Mouse (Mus musculus) ES-E14 (cell line): ENCODE measurements at regions not wholly inside any gene's neighbourhood (a gene's known extent, or its start where the extent isn't known, plus 50 kb on each side); places are given as distances from the start of the nearest gene placed in this dataset.

Experiments
- DNase-seq: peaks from one replicate; pipeline ENCODE4 v3.0.0-alpha.2; 2013; ENCODE audit warnings: low read depth, low spot score
- H3K27ac ChIP-seq: 2 replicates; pipeline ENCODE4 v1.5.1; 2012; ENCODE audit warnings: low read depth, mild to moderate bottlenecking, low read length, moderate library complexity, mixed read lengths; ENCODE audit not compliant: poor library complexity, insufficient read depth, severe bottlenecking
- H3K36me3 ChIP-seq: 2 replicates; pipeline ENCODE4 v1.6.1; 2012; ENCODE audit warnings: mild to moderate bottlenecking, low read length, moderate library complexity, mixed read lengths; ENCODE audit not compliant: control insufficient read depth, poor library complexity, insufficient read depth, severe bottlenecking
- H3K4me1 ChIP-seq, 2 experiments: fragments of 150-350 bp in 1 of 2; sonication (generic) in 1 of 2; 2 replicates each; pipeline ENCODE4 v1.6.1; 2012; ENCODE audit warnings: low read length in 2 of 2, mild to moderate bottlenecking in 1 of 2, mixed read lengths in 1 of 2; ENCODE audit not compliant: control insufficient read depth in 2 of 2, insufficient read depth in 2 of 2, poor library complexity in 1 of 2
- H3K4me3 ChIP-seq, 2 experiments: fragments of 150-350 bp in 1 of 2; sonication (generic) in 1 of 2; 2 replicates each; pipeline ENCODE4 v1.5.1; 2012; ENCODE audit warnings: low read length in 2 of 2, low read depth in 1 of 2, mild to moderate bottlenecking in 1 of 2, mixed read lengths in 1 of 2; ENCODE audit not compliant: insufficient read depth in 1 of 2, poor library complexity in 1 of 2, severe bottlenecking in 1 of 2
- H3K9ac ChIP-seq: 2 replicates; pipeline ENCODE4 v1.6.1; 2012; ENCODE audit warnings: low read depth, mild to moderate bottlenecking, low read length, mixed read lengths; ENCODE audit not compliant: poor library complexity, insufficient read depth, severe bottlenecking
- H3K9me3 ChIP-seq: fragments of 150-350 bp; sonication (generic); 2 replicates; pipeline ENCODE4 v1.6.1; 2012; ENCODE audit warnings: low read depth, mild to moderate bottlenecking, low read length; ENCODE audit not compliant: control insufficient read depth, insufficient read depth
- CHD2 ChIP-seq: IDR thresholded peaks from 2 replicates; pipeline ENCODE4 v1.6.1; 2014; ENCODE audit warnings: mild to moderate bottlenecking, low read depth, low read length, inconsistent platforms
- HCFC1 ChIP-seq: IDR thresholded peaks from 2 replicates; pipeline ENCODE4 v1.6.1; 2012; ENCODE audit warnings: low read length, inconsistent platforms, borderline replicate concordance; ENCODE audit not compliant: insufficient read depth
- MAFK ChIP-seq: IDR thresholded peaks from 2 replicates; pipeline ENCODE4 v1.6.1; 2014; ENCODE audit warnings: mild to moderate bottlenecking, low read depth, low read length, inconsistent platforms; ENCODE audit not compliant: insufficient read depth
- ZC3H11A ChIP-seq: IDR thresholded peaks from 2 replicates; pipeline ENCODE4 v1.6.1; 2012; ENCODE audit warnings: low read depth, mild to moderate bottlenecking, inconsistent platforms, low read length, borderline replicate concordance
- ZNF384 ChIP-seq: IDR thresholded peaks from 2 replicates; pipeline ENCODE4 v1.6.1; 2012; ENCODE audit warnings: low read depth, low read length, inconsistent platforms
- in situ Hi-C, 2 experiments: fragments of 600-800 bp; cut with MboI; formaldehyde crosslinking; loops; one replicate each; pipeline ENCODE4 v1.15.1; 2025; ENCODE audit warnings: low sequenced_read_pairs in 2 of 2, inconsistent platforms in 1 of 2; ENCODE audit not compliant: unreplicated experiment in 2 of 2

GRCm38 (mm10) chr9:69581236-69581635 is 127.8 kb downstream of the Anxa2 start:
- Histone ChIP-seq H3K27ac (no peak overlapping the region), H3K9ac (no peak overlapping the region), H3K9me3 (no peaks in the 10 kb centered on the region), H3K4me3 (no peak overlapping the region), H3K4me1 (no peaks in the 10 kb centered on the region), H3K36me3 (no peaks in the 10 kb centered on the region)
- in situ Hi-C loops = no loop called here
- TF ChIP-seq ZC3H11A (peak; percentile 69; the same call in 1 of the 2 replicates), HCFC1 (no peak)
- DNase-seq = peak; percentile 17

GRCm38 (mm10) chr9:69577661-69578405 is 124.4 kb downstream of the Anxa2 start:
- Histone ChIP-seq H3K36me3 (no peaks in the 10 kb centered on the region), H3K9ac (no peak overlapping the region), H3K27ac (no peak overlapping the region), H3K9me3 (no peaks in the 10 kb centered on the region), H3K4me1 (no peaks in the 10 kb centered on the region), H3K4me3 (no peak overlapping the region)
- peak; percentile 12 for DNase-seq
- in situ Hi-C loops = no loop called here
- TF ChIP-seq ZNF384 (no peak), CHD2 (no peak), HCFC1 (no peak), MAFK (no peak)

GRCm38 (mm10) chr9:69575386-69575785 is 122.0 kb downstream of the Anxa2 start:
- no peak overlapping the region for H3K4me3 ChIP-seq
- H3K4me1 ChIP-seq = no peaks in the 10 kb centered on the region

GRCm38 (mm10) chr9:69568631-69569230 is 115.3 kb downstream of the Anxa2 start:
- in situ Hi-C loops = no loop called here
- Histone ChIP-seq H3K9me3 (no peaks in the 10 kb centered on the region), H3K4me3 (no peak overlapping the region), H3K36me3 (no peaks in the 10 kb centered on the region), H3K9ac (no peak overlapping the region), H3K27ac (no peak overlapping the region), H3K4me1 (no peaks in the 10 kb centered on the region)
- TF ChIP-seq ZNF384 (no peak), CHD2 (no peak), HCFC1 (no peak), ZC3H11A (no peak), MAFK (no peak)
- DNase-seq = no peak

More at GRCm38 (mm10) chr9:69575386-69575785, 122.0 kb downstream of the Anxa2 start:
- in situ Hi-C loops = no loop called here
- no peaks in the 10 kb centered on the region for H3K36me3 ChIP-seq
- H3K27ac ChIP-seq = no peak overlapping the region
- H3K9ac ChIP-seq = no peak overlapping the region
- H3K9me3 ChIP-seq = no peaks in the 10 kb centered on the region
- no peak for TF ChIP-seq CHD2
- DNase-seq = no peak

- no peak for DNase-seq
- TF ChIP-seq ZNF384 (no peak), CHD2 (no peak), HCFC1 (no peak), ZC3H11A (no peak), MAFK (no peak)
- H3K27ac ChIP-seq = no peak overlapping the region
These were observed 114.8 kb downstream of the Anxa2 start for GRCm38 (mm10) chr9:69568222-69568621.

More at GRCm38 (mm10) chr9:69568222-69568621, 114.8 kb downstream of the Anxa2 start:
- Histone ChIP-seq H3K4me1 (no peaks in the 10 kb centered on the region), H3K36me3 (no peaks in the 10 kb centered on the region), H3K9me3 (no peaks in the 10 kb centered on the region), H3K4me3 (no peak overlapping the region), H3K9ac (no peak overlapping the region)
- in situ Hi-C loops = no loop called here
